Mouse (Mus musculus): ENCODE data around the gene E130114P18Rik.
A peak's percentile ranks its signal among the peaks of the same experiment; 100 is the strongest.

Gene E130114P18Rik

GRCm38 (mm10) chr4:97752276-97753010 is 25.4 kb downstream of the E130114P18Rik start:
- DNase-seq (ENCODE audit: low read depth, low spot score): no peak

GRCm38 (mm10) chr4:97751483-97752251 is 26.2 kb downstream of the E130114P18Rik start:
- DNase-seq (ENCODE audit: low read depth, low spot score): peak; percentile 34

- DNase-seq (ENCODE audit: low read depth, low spot score): peak; percentile 94
These were observed 26.8 kb downstream of the E130114P18Rik start for GRCm38 (mm10) chr4:97751030-97751482.

DNA sequence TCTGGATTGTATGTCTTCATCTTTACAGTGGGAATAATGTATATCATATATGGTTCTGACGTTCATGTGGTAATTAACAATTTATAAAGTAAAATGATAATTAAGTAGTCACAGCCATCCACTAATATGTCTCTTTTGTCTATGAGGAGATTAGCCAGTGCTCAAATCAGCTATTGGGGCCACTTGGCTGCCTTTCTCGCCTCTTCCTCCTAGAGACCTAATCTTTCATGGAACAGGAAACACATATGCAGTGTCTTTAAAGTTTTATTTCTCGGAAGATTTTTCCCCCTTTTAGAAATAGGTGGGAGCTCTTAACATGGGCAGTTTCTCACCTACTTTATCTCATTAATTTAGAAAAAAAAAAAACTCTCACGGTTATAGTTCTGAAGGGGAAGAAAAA is 27.5 kb downstream of the E130114P18Rik start:
- DNase-seq (ENCODE audit: low read depth, low spot score): no peak

DNA sequence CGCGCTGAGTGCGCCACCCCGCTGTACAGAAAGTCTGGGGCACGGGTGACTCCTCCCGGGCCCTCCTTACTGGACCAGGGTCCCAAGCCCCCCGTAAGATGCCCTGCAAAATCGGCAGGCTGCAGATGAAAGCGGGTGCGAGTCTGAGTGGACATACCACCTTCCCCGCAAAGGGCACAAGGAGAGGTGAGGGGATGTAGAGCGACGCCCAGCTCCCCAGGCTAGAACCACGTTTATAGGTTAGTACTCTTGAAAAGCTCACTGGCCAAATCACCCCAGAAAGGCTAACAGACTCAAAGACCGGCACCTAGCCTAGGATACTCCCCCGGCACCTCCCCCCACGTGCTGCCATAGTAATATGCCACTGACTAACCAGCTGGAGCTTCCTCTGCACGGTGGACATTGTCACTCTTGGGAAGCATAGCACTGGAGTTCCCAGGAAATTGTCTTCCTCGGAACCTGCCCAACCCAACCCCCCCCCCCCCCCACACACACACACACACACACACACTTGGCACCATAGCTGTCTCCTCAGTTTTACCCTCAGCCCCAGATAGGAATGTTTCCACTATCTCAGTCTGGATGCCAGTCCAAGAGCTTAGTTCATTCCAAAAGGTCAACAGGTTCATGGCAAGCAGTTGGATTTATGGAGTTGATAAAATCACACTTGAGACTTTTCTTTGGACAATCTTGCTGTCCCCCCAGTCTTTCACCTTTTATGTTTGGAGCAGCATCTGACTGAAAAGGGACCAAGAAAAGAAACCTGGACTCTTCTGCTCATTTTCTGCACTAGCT is 31.6 kb downstream of the E130114P18Rik start:
- DNase-seq (ENCODE audit: low read depth, low spot score): no peak

- peak; percentile 84 for DNase-seq (ENCODE audit: low read depth, low spot score)
These were observed 32.4 kb downstream of the E130114P18Rik start for GRCm38 (mm10) chr4:97745296-97746105.

DNA sequence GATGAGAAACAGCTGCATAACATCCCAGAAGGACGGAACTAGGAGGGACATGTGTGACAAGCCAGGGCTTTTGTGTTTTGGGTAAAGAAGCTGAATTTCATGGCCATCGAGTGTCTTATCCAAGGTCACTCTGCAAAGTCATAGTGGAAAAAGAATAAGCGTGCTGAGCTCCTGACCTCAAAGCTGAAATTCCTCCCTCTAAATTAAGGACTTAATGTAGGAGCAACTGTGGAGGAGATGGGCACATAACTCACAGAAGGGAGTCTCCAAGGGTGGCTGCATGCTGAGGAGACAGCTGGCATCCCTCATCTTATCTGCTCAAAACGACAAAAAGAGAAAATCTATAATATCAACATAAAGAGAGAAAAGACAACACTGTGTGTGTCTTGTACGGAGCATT is 33.9 kb downstream of the E130114P18Rik start:
- DNase-seq (ENCODE audit: low read depth, low spot score): no peak

- DNase-seq (ENCODE audit: low read depth, low spot score): no peak
These were observed 44.5 kb downstream of the E130114P18Rik start for GRCm38 (mm10) chr4:97733392-97733791.

DNA sequence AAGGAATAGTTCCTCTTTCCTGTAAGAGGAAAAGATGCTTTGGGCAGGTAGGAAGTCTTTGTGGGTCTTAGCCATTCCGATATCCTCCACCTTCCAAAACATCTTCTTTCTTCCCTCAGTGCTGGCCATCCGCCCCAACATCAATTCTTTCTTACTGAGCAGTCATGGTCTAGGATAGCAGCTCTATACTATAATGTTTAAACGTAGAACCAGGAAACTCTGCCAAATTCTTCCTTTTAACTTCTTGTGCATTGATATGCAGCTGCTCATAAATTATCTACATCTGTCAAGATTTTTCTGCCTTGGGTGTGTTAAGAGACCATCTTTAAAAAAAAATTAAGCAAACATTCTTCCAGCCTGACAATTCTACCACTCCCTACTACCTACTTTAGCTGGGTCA is 47.5 kb downstream of the E130114P18Rik start:
- DNase-seq (ENCODE audit: low read depth, low spot score): no peak

DNA sequence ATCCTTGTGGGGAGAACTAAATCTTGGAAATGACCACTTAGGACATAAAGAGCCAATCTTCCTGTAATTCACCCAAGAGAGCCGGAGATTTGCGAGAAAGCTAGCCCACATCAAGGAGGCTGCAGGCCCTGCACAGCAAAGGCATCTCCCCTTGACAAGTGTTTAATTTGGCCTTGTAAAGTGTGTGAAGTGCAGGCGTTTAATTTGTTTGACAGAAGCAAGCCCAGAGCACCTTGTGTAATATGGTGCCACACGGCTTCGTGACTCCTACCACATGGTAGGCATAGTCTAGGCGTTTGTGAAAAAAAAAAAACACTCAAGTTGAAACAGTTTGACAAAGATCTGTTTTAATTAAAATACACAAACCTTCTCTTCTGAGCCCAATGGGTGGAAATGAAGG is 47.9 kb downstream of the E130114P18Rik start:
- DNase-seq (ENCODE audit: low read depth, low spot score): no peak

DNA sequence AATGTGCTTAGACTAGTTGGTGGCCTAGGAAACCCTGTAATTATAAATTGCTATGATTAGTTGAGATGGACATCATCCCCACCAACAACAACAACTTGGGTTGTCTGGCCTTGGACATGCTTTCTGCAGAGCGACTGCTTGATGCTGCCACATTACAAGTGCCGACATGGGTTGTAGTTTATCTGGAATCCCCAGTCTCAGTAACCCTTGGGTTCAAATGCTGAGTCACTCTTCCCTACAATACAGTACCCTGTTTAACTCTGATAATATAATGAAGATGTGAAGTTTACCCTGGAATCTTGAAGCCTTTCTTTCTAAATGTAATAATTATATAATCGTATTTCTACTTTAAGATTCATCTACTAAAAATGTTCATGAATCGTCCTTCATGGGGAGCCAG is 49.4 kb downstream of the E130114P18Rik start:
- no peak for DNase-seq (ENCODE audit: low read depth, low spot score)

DNA sequence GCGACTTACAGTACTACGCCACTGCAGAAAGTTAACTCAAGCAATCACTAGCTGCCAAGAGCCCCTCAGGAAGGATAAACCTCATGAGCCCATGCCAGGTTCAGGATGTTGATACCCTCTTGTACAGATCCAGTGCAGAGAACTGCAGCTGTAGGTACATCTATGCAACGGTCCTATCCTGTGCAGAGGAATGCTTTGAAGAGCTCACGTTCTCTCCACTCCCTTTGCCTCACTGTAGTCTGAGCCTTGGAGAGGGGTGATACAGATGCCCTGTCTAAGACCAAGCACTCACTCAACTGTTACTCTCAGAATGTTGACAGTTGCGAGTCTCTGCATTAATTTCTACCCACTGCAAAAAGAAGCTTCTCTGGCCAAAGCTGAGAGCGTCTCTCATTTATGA is 54.5 kb downstream of the E130114P18Rik start:
- no peak for DNase-seq (ENCODE audit: low read depth, low spot score)

DNA sequence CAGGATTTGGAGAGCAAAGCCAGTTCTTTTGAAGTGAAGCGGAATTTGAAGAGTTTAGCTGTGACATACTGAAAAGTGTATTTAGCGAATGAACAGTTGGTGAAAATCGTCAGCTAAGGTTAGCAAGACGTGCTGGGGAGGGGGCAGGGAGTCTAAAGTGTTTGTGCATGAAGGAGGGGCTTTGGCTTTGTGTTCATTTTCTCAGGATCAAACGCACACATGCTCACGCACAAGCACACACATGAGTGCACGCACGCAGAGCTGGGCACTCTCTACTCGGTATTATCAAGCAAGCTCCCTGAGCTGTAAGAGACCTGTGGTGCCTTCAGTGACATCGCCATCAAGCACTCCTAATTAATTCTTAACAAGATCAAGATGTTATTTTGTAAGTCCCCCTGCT is 55.2 kb downstream of the E130114P18Rik start:
- DNase-seq (ENCODE audit: low read depth, low spot score): no peak

DNA sequence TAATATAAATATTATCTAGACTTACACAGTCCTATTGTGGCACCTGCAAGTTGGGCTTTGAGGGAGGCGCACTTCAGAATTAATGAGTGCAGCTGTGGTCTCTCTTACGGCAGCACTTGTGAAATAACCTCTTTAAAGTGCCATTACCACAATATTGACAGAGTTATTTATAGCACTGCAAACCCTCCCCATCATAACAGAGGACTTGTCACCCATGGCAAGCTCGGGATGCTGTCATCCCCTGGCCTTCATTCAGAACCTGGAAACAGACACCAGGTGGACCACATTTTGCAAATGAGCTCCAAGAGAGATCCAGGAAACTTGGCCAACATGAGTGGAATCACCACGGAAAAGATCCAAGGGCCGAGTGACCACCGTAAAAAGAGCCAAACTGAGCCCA is 63.3 kb downstream of the E130114P18Rik start:
- DNase-seq (ENCODE audit: low read depth, low spot score): no peak

- DNase-seq (ENCODE audit: low read depth, low spot score): no peak
These were observed 63.7 kb downstream of the E130114P18Rik start for GRCm38 (mm10) chr4:97714101-97714615.

DNA sequence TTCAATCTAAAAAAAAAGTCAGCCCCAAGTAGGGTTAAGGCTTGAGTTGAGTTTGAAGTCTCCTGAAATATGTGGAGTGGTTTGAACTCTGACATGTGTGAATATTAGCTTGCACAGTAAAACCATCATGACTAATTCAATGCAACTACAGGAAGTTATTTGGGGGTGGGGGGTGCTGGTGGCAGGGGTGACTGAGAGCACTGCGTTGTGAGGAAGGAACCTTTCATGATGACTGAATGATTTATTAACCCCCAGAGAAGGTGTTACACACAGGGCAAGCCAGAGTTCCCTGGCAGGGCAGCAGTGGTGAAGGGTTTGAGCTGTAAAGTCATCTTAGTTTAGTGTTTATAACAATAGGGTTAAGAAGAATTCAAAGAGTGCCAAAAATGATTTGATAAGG is 65.3 kb downstream of the E130114P18Rik start:
- DNase-seq (ENCODE audit: low read depth, low spot score): peak; percentile 45

GRCm38 (mm10) chr4:97710048-97710765 is 67.7 kb downstream of the E130114P18Rik start:
- DNase-seq (ENCODE audit: low read depth, low spot score): no peak

- peak; percentile 61 for DNase-seq (ENCODE audit: low read depth, low spot score)
These were observed 70.3 kb downstream of the E130114P18Rik start for GRCm38 (mm10) chr4:97707373-97708152.
